Mouse (Mus musculus): Measurements from ENCODE around the gene Fev. TPM values are rescaled to one million over a fixed set of nuclear protein-coding genes. Genes with fewer than 3 reads are reported as not detected.

The Fev gene
- total and polyA plus RNA-seq, 2 experiments from 2014 or later, result 1.8 to 3.4 TPM

GRCm38 (mm10) chr1:74859223-74859984 is 25.8 kb downstream of the Fev start:
- peak overlapping the region; percentile 88 for H3K27ac ChIP-seq (ENCODE audit: low read depth, low read length)
- H3K9me3 ChIP-seq (ENCODE audit: low read length), result no peaks in the 10 kb centered on the region
- peaks cover 4% of the 10 kb centered on the region; the same call in 1 of the 2 replicates for H3K4me1 ChIP-seq (ENCODE audit: insufficient read depth, low read length)
- 26% methylated on average over 6 of the region's 6 CpGs for WGBS
- H3K36me3 ChIP-seq (ENCODE audit: insufficient read depth, low read length), result no peaks in the 10 kb centered on the region
- no peak overlapping the region; the same call in 1 of the 2 replicates for H3K9ac ChIP-seq (replicated peaks; ENCODE audit: low read length, poor library complexity, severe bottlenecking)
- peak overlapping the region; percentile 99 for H3K4me3 ChIP-seq (ENCODE audit: low read depth, low read length)
- H3K27me3 ChIP-seq (ENCODE audit: insufficient read depth, low read length), result no peaks in the 10 kb centered on the region
- no peak for ATAC-seq (ENCODE audit: low FRiP score)
- H3K4me2 ChIP-seq (ENCODE audit: low read depth, low read length, poor library complexity, severe bottlenecking), result peak overlapping the region; percentile 69
- peak; percentile 10 for DNase-seq (ENCODE audit: low spot score)
- no peak for TF ChIP-seq CTCF (IDR thresholded peaks at IDR 0.05)

GRCm38 (mm10) chr1:74858805-74859204 is 26.4 kb downstream of the Fev start:
- H3K4me1 ChIP-seq (ENCODE audit: insufficient read depth, low read length), result peaks cover 5% of the 10 kb centered on the region; the same call in 1 of the 2 replicates
- 2% methylated on average over 16 of the region's 16 CpGs for WGBS
- no peak; the same call in 1 of the 2 replicates for ATAC-seq (ENCODE audit: low FRiP score)
- no peaks in the 10 kb centered on the region for H3K36me3 ChIP-seq (ENCODE audit: insufficient read depth, low read length)
- no peak for DNase-seq (ENCODE audit: low spot score)
- H3K4me2 ChIP-seq (ENCODE audit: low read depth, low read length, poor library complexity, severe bottlenecking), result peak overlapping the region; percentile 69
- H3K9ac ChIP-seq (replicated peaks; ENCODE audit: low read length, poor library complexity, severe bottlenecking), result peak overlapping the region; percentile 51; the same call in 1 of the 2 replicates
- no peaks in the 10 kb centered on the region for H3K27me3 ChIP-seq (ENCODE audit: insufficient read depth, low read length)
- no peaks in the 10 kb centered on the region for H3K9me3 ChIP-seq (ENCODE audit: low read length)
- no peak for TF ChIP-seq CTCF (IDR thresholded peaks at IDR 0.05)
- peak overlapping the region; percentile 99 for H3K4me3 ChIP-seq (ENCODE audit: low read depth, low read length)
- H3K27ac ChIP-seq (ENCODE audit: low read depth, low read length), result peak overlapping the region; percentile 88

GRCm38 (mm10) chr1:74858171-74858719 is 27.0 kb downstream of the Fev start:
- Histone ChIP-seq H3K4me3 (ENCODE audit: low read depth, low read length) (peak overlapping the region; percentile 99), H3K36me3 (ENCODE audit: insufficient read depth, low read length) (no peaks in the 10 kb centered on the region), H3K4me1 (ENCODE audit: insufficient read depth, low read length) (peaks cover 7% of the 10 kb centered on the region; the same call in 1 of the 2 replicates), H3K9ac (replicated peaks; ENCODE audit: low read length, poor library complexity, severe bottlenecking) (peak overlapping the region; percentile 95), H3K27ac (ENCODE audit: low read depth, low read length) (peak overlapping the region; percentile 88), H3K4me2 (ENCODE audit: low read depth, low read length, poor library complexity, severe bottlenecking) (peak overlapping the region; percentile 69), H3K27me3 (ENCODE audit: insufficient read depth, low read length) (no peaks in the 10 kb centered on the region), H3K9me3 (ENCODE audit: low read length) (no peaks in the 10 kb centered on the region)
- WGBS, result 1% methylated on average over 29 of the region's 29 CpGs
- DNase-seq (ENCODE audit: low spot score) (peak; percentile 96), ATAC-seq (ENCODE audit: low FRiP score) (peak; percentile 70)
- no peak for TF ChIP-seq CTCF (IDR thresholded peaks at IDR 0.05)

- Histone ChIP-seq H3K4me3 (ENCODE audit: low read depth, low read length) (peak overlapping the region; percentile 99), H3K4me2 (ENCODE audit: low read depth, low read length, poor library complexity, severe bottlenecking) (peak overlapping the region; percentile 69), H3K27me3 (ENCODE audit: insufficient read depth, low read length) (no peaks in the 10 kb centered on the region), H3K9ac (replicated peaks; ENCODE audit: low read length, poor library complexity, severe bottlenecking) (peak overlapping the region; percentile 95), H3K27ac (ENCODE audit: low read depth, low read length) (peak overlapping the region; percentile 88), H3K9me3 (ENCODE audit: low read length) (no peaks in the 10 kb centered on the region), H3K36me3 (ENCODE audit: insufficient read depth, low read length) (no peaks in the 10 kb centered on the region), H3K4me1 (ENCODE audit: insufficient read depth, low read length) (peaks cover 7% of the 10 kb centered on the region; the same call in 1 of the 2 replicates)
- no peak for ATAC-seq (ENCODE audit: low FRiP score)
- no peak for DNase-seq (ENCODE audit: low spot score)
- WGBS, result 4% methylated on average over 4 of the region's 4 CpGs
- no peak for TF ChIP-seq CTCF (IDR thresholded peaks at IDR 0.05)
These were observed 27.5 kb downstream of the Fev start for GRCm38 (mm10) chr1:74857677-74858076.

- Histone ChIP-seq H3K9ac (replicated peaks; ENCODE audit: low read length, poor library complexity, severe bottlenecking) (peak overlapping the region; percentile 95), H3K4me2 (ENCODE audit: low read depth, low read length, poor library complexity, severe bottlenecking) (peak overlapping the region; percentile 69), H3K4me1 (ENCODE audit: insufficient read depth, low read length) (peaks cover 7% of the 10 kb centered on the region; the same call in 1 of the 2 replicates), H3K9me3 (ENCODE audit: low read length) (no peaks in the 10 kb centered on the region), H3K4me3 (ENCODE audit: low read depth, low read length) (peak overlapping the region; percentile 99), H3K27me3 (ENCODE audit: insufficient read depth, low read length) (no peaks in the 10 kb centered on the region), H3K27ac (ENCODE audit: low read depth, low read length) (peak overlapping the region; percentile 88), H3K36me3 (ENCODE audit: insufficient read depth, low read length) (no peaks in the 10 kb centered on the region)
- 6% methylated on average over 20 of the region's 20 CpGs for WGBS
- no peak for TF ChIP-seq CTCF (IDR thresholded peaks at IDR 0.05)
- DNase-seq (ENCODE audit: low spot score) (no peak), ATAC-seq (ENCODE audit: low FRiP score) (no peak)
These were observed 28.0 kb downstream of the Fev start for GRCm38 (mm10) chr1:74857201-74857600.

- TF ChIP-seq CTCF (IDR thresholded peaks at IDR 0.05), result no peak
- no peak for ATAC-seq (ENCODE audit: low FRiP score)
- Histone ChIP-seq H3K27me3 (ENCODE audit: insufficient read depth, low read length) (no peaks in the 10 kb centered on the region), H3K4me2 (ENCODE audit: low read depth, low read length, poor library complexity, severe bottlenecking) (peak overlapping the region; percentile 69), H3K9me3 (ENCODE audit: low read length) (no peaks in the 10 kb centered on the region), H3K27ac (ENCODE audit: low read depth, low read length) (peak overlapping the region; percentile 88), H3K9ac (replicated peaks; ENCODE audit: low read length, poor library complexity, severe bottlenecking) (peak overlapping the region; percentile 95), H3K36me3 (ENCODE audit: insufficient read depth, low read length) (no peaks in the 10 kb centered on the region), H3K4me1 (ENCODE audit: insufficient read depth, low read length) (peaks cover 7% of the 10 kb centered on the region; the same call in 1 of the 2 replicates), H3K4me3 (ENCODE audit: low read depth, low read length) (peak overlapping the region; percentile 99)
- 3% methylated on average over 7 of the region's 7 CpGs for WGBS
- peak; percentile 17 for DNase-seq (ENCODE audit: low spot score)
These were observed 28.4 kb downstream of the Fev start for GRCm38 (mm10) chr1:74856791-74857190.

Data from midbrain, postnatal 0 days (tissue).